Mouse (Mus musculus): ENCODE results near the gene Dab1.

DNA sequence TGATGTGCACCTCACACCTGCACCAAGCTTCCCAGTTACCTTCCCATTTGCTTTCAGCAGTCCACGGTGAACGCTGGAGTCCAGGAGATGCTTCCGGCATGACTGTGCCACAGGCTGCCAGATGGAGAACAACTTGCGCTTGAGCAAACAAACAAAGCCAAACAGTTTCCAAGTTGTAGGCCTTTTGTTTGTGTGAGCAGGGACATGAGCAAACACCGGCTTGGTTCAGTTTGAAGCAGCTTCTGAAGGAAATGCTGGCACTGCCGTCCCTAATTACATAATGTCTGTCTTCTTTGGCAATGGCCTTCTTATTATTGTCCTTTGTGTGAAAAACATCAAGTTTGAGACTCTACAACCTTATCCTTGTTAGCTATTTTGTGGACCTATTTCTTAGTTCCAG lies 664.7 kb downstream of the Dab1 start:
- TF ChIP-seq CTCF (IDR thresholded peaks at IDR 0.05; ENCODE audit: borderline replicate concordance, insufficient read depth, low read length) (no peak), POLR2A (IDR thresholded peaks at IDR 0.05; ENCODE audit: low read depth, low read length) (no peak)

Measured in embryonic fibroblast, embryonic 13.5 days (primary cell).